Mouse (Mus musculus) kidney, postnatal 14 days (tissue): ENCODE data around the gene Gtdc1.

ENCODE experiments used
- DNase-seq: peaks from one replicate; pipeline ENCODE4 v3.0.0; 2022; ENCODE audit warnings: mixed read lengths

The Gtdc1 gene

DNA sequence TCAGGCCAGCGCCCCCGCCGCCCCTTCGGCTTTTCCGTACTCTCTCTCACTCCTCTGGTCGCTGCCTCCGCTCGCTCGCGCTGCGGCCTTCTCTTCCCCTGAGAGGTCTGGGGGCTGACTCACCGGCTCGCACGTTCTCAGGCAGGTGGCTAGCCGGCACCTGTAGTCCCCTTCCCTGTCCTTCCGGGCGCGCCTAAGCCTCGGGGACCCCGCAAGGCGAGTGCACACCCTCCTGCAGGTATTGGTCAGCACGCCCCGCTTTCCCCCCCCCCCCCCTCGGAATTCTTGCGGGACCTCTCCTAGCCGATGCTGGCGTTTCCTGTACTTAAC, at the start of gene Gtdc1:
Gtdc1 (minus strand) TSS at position 176 of the 330 bp plus-strand sequence.
- no peak for DNase-seq

DNA sequence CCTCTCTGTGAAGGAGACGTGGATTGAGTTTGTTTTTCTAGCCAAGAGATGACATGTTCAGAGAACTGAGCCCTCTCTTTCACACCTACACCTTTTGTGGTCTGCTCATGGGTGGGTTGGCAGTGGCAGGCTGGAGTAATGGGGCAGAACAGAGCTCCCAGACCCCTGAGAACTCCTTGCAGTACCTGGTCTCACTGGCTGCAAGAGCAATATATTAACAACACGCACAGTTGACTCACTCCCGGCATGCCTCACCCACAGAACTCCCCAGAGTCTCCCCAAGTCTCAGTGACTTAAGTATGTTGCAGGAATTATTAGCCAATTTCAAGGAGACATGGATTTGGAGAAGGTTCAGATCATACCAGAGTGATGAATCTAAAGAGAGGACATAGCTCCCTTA, 49.6 kb upstream of the Gtdc1 start:
- no peak for DNase-seq

- no peak for DNase-seq
Observed at GRCm38 (mm10) chr2:44976484-44976883, 49.0 kb upstream of the Gtdc1 start.

GRCm38 (mm10) chr2:44973828-44974227, 46.4 kb upstream of the Gtdc1 start:
- DNase-seq = no peak

GRCm38 (mm10) chr2:44970087-44970646, 42.7 kb upstream of the Gtdc1 start:
- DNase-seq = no peak

- no peak for DNase-seq
Observed at GRCm38 (mm10) chr2:44969640-44970039, 42.2 kb upstream of the Gtdc1 start.

GRCm38 (mm10) chr2:44969226-44969625, 41.8 kb upstream of the Gtdc1 start:
- no peak for DNase-seq

DNA sequence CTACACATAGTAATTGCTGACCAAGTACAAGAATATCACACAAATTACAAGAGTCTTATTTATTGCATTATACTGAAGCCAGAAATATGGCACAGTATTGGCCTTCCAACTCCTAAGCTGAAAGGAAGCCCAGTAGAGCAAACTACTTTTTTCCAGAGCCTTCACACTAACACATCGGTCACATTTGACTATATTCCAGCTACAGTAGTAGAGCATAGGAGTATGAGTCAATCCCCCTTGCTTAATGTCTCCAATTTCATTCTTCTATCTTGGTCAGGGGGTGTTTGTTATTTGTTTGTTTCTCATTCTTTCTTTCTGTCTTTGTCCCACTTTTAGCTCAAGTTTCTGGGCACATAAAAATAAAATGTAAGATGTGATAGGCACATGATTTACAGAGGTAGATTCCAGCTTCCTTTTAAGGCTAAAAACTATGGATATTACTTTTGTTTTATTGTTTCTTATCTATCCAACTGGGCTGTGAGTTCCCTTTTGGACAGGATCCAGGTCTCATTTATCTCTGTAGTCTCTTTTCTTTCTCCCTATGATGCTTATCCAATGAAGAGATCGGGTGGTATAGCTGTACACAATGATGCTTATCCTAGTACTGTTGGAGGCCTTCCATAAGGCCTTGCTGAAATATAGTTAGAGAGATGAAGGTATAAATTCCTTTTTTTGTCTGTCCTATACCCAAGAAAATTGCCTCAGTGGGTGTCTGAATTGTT, 38.5 kb upstream of the Gtdc1 start:
- DNase-seq = no peak

GRCm38 (mm10) chr2:44962620-44963019, 35.2 kb upstream of the Gtdc1 start:
- no peak for DNase-seq

DNA sequence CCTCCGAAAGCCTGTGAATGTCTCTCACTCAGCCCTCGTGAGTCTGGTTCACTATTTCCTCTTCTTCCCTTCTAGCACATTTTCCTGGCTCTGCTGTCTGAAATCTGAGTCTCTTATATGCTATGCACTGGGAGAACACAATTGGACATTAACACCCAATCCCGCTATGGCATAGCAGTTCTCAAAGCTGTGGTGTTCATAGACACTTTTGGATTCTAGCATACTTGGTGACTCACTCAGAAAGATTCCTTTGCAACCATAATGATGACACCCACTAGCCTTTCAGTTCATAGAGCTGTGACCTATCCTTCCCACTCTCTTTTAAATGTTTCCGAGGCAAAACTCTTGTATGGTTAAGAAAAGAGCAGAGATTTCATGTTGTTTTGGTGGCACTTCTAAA, 33.7 kb upstream of the Gtdc1 start:
- DNase-seq = no peak

GRCm38 (mm10) chr2:44960561-44960960, 33.1 kb upstream of the Gtdc1 start:
- no peak for DNase-seq

GRCm38 (mm10) chr2:44957329-44957797, 29.9 kb upstream of the Gtdc1 start:
- no peak for DNase-seq

DNA sequence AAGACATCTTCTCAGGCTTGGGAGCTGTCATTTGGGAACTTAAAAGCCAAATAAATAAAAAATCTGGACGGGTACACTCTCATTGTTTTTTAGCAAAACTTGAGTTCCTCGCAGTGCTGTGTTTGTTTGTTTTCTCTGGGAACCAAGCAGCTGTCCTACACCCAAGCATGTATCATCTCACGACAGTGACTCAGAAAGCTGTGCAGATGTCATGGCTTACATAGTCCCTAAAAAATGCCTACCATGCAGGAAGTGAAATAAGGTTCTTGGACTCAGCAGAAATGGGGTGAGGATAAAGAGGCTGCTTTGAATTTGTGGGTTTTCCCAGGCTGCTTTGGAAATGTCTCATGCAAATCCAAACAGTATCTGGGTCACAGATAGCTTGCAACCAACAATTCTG, 28.8 kb upstream of the Gtdc1 start:
- peak; percentile 32 for DNase-seq

DNA sequence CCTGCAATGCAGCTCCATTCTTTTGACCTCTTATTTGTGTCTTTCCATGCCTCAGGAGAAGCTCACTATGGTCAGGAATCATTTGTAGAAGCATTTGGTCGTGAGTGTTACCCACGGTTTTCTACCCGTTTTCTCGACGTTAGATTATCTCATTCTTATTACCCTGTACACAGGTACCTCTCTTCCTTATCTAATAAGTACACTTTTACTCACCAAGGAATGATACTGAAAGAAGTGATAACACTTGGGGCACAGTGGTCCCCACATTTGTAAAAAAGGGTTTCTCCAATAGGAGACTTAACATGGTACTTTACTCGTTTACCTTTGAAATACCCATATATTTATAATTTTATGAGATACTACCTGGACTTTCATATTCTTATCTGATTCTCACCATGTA, 28.0 kb upstream of the Gtdc1 start:
- DNase-seq = no peak

- no peak for DNase-seq
Observed at GRCm38 (mm10) chr2:44954180-44954579, 26.7 kb upstream of the Gtdc1 start.

DNA sequence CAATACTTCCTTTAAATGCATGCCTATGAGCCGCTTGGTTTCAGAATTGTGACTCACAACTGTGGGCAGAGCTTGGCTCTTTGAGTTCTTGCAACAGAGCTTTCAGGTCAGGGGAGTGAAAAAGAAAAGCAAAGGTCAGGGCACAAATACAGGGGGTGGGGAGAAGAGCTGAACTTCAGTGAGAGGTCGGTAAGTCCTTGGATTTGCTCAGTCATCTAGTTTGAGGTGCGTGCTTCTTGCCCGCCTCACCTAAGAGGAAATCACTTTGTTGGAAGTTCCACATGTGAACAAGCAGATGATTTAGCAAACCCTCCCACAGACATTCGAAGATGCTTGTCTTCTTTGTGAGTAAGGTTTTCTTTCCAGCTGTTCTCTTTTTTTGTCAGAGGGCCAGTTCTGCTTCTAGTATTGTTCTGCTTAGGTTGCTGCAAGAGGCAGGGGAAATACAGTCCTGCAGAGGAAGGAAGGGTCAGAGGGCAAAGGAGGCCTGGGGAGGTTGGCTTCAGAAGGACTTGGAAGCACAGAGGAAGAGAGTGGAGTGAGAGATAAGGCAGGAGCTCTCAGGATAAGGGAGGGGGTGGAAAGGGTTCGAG, 25.5 kb upstream of the Gtdc1 start:
- peak; percentile 27 for DNase-seq

- DNase-seq = no peak
Observed at GRCm38 (mm10) chr2:44951651-44952213, 24.3 kb upstream of the Gtdc1 start.

DNA sequence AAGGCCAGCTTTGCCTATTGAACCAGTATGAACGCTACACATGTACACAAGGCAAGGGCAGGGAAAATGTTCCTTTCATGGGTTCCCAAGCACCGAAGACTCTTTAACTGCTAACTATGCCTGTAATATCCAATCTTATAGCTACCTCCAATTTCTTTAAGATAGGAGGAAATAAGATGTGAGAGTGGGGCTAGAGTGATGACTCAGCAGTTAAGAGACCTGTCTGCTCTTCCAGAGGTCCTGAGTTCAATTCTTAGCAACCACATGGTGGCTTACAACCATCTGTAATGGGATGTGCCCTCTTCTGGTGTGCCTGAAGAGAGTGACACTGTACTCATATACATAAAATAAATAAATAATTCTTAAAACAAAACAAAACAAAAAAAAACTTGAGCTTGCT, 17.2 kb upstream of the Gtdc1 start:
- DNase-seq = no peak

DNA sequence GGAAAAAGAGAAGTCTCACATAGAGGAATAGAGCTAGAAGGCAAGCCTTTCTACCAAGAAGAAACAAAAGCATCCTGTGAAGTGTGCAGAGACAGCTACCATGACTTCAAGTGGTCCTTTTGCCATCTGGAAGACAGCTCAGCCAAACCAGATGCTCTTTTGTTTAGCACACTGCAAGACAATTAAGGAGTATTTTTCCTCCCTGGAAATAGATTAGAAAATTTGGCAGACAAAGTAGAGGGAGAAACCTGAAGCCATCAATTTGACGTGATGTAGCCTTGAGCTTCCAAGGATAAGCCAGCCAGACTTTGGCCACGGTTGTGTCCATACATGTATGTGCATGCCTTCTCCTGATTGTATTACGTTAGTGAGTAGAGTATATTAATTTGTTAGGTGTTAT, 3.5 kb upstream of the Gtdc1 start:
- DNase-seq = no peak

- DNase-seq = no peak
Observed at GRCm38 (mm10) chr2:44928631-44929030, 1.2 kb upstream of the Gtdc1 start.

- DNase-seq = peak; percentile 95
Observed at GRCm38 (mm10) chr2:44926683-44927481, 575 bp downstream of the Gtdc1 start.

- no peak for DNase-seq
Observed at GRCm38 (mm10) chr2:44926167-44926682, 1.2 kb downstream of the Gtdc1 start.

DNA sequence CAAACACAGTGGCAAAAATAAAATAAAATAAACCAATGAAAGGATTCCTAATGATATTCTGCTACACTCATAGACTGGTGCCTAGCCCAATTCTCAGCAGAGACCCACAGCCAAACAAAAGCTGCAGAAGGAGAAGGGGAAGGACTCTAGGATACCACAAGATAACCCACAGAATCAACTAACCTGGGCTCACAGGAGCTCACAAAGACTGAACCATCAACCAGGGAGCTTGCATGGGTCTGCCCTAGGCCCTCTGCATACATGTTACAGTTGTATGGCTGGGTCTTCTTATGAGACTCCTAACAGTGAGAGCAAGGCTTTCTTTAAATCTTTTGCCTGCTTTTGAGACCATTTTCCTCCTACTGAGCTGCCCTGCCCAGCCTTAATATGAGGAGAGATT, 2.8 kb downstream of the Gtdc1 start:
- no peak for DNase-seq
